Mouse (Mus musculus) thymus, adult 2 months (tissue): ENCODE results near the gene Adh5.

Experiments used
- CTCF ChIP-seq: fragments of 200-500 bp; IDR thresholded peaks from 2 replicates; pipeline ENCODE4 v1.5.1; 2012; ENCODE audit warnings: mild to moderate bottlenecking, control low read depth, low read length, moderate library complexity, borderline replicate concordance; ENCODE audit not compliant: control insufficient read depth, poor library complexity, insufficient read depth; ENCODE audit errors: extremely low read depth
- POLR2A ChIP-seq: fragments of 200-500 bp; IDR thresholded peaks from 2 replicates; pipeline ENCODE4 v1.6.1; 2012; ENCODE audit warnings: mild to moderate bottlenecking, low read length, control low read depth, moderate library complexity; ENCODE audit not compliant: control insufficient read depth, poor library complexity, insufficient read depth; ENCODE audit errors: extremely low read depth

- TF ChIP-seq POLR2A: no peak
- no peak for TF ChIP-seq CTCF
These were observed 40.3 kb downstream of the Adh5 start for GRCm38 (mm10) chr3:138483240-138483639.
